Mouse (Mus musculus): ENCODE data around the gene Arid3b.
A peak's percentile ranks its signal among the peaks of the same experiment; 100 is the strongest.

The Arid3b gene

GRCm38 (mm10) chr9:57744462-57745091 is 92.0 kb downstream of the Arid3b start:
- peak; percentile 59 for DNase-seq
